Mouse (Mus musculus): Measurements from ENCODE around the gene Cdh11.

GRCm38 (mm10) chr8:102786467-102787360 is 1.3 kb upstream of the Cdh11 start:
- TF ChIP-seq CTCF (conservative IDR thresholded peaks at IDR 0.05; ENCODE audit: insufficient read depth, insufficient read length, low read depth, low read length) = no peak
- no peak for TF ChIP-seq POLR2A (IDR thresholded peaks at IDR 0.05; ENCODE audit: low read depth, low read length)

All from kidney, adult 2 months (tissue).